22 mouse cellular contexts compared by ENCODE assay signal in the genomic region with DNA sequence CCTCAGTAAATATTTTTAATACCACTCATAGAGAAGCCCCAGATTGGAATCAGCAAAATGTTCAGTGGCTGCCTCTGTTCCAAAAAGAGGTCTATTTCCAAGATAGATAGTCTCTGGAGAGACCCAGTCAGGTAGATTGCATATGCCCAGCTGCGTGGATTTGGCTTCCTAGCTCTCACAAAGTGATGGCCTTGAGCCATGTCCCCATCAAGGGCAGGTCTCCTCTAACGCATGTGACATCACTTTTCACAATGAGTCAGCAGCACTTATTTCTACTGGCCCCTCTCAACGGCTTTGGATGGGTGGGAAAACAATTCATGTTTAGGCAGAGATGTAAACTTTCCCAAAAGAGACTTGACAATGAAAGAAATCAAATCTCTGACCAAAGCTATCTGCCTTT. TPM values are rescaled to one million over a fixed set of nuclear protein-coding genes. Genes with fewer than 3 reads are reported as not detected.
DNase-seq lines count a peak whose midpoint lies in the region; ATAC-seq and TF ChIP-seq lines count a peak whose summit lies in the region.
"Had no signal": no experiment of that assay in that cellular context is flagged by ENCODE, and none has a peak within 500 bp of the region (broad histone marks: within the 10 kb centered on the region; RNA-seq: fewer than 3 reads in every experiment).

No protein-coding gene starts in this region.

- TF ChIP-seq CTCF in lung, adult 2 months (IDR thresholded peaks at IDR 0.05; ENCODE audit: insufficient read depth, low read length), result no peak

- WGBS in lung, adult 2 months, result 53% methylated on average over 3 of the region's 3 CpGs

- no peaks in the 10 kb centered on the region for H3K4me1 ChIP-seq in lung, adult 2 months (ENCODE audit: control insufficient read depth, insufficient read depth, low read length)

- intact Hi-C loops in heart, postnatal 10 days (cut with DNase I), result no loop called here
- intact Hi-C loops in heart, postnatal 25 days (cut with DNase I), result no loop called here

- no peak for ATAC-seq in cerebellum, adult (ENCODE audit: insufficient number of reproducible peaks, low FRiP score, low TSS enrichment)
- ATAC-seq: forebrain, postnatal 0 days; intestine, postnatal 0 days had no signal

- H3K4me3 ChIP-seq in lung, adult 2 months (replicated peaks; ENCODE audit: extremely low read depth, low read depth, low read length), result no peak overlapping the region
- H3K4me3 ChIP-seq: erythroblast, embryonic 14.5 days had no signal

- no peak for TF ChIP-seq POLR2A in lung, adult 2 months (IDR thresholded peaks at IDR 0.05; ENCODE audit: borderline replicate concordance, extremely low read depth, low read depth, low read length)

- DNase-seq in cerebellum, postnatal 10 days, result peak; percentile 34 to 41
- peak; percentile 8 to 30 for DNase-seq in heart, postnatal 10 days
- DNase-seq in heart, postnatal 25 days (ENCODE audit: low spot score), result no peak
- DNase-seq in adrenal gland, postnatal 10 days, result peak; percentile 34
- DNase-seq in thymus, postnatal 4 days, result no peak
- DNase-seq in lung, adult 2 months, result no peak
- DNase-seq: cerebellum, adult 11 months; cerebellum, adult 9-10 months; forebrain, postnatal 0 days; kidney, adult 9 months; kidney, postnatal 10 days; liver; lung, embryonic 14.5 days; lung, postnatal 14 days; midbrain, embryonic 14.5 days; retina, postnatal 1 day; right cerebral cortex, postnatal 25 days; thymus, postnatal 14 days had no signal

RNA-seq across cellular contexts. Expression of a gene that starts 41.3 kb away (rescaled TPM):
- total RNA-seq in heart, postnatal 10 days (2021), result under 1 TPM; 0.17 to 0.20 TPM
- total RNA-seq in heart, postnatal 25 days (2021), result under 1 TPM; 0.16 to 0.17 TPM
- total RNA-seq in adrenal gland, postnatal 10 days (2021), result 10 to 100 TPM in 1 of 2 experiments, 1 to 10 TPM in 1; 5.8 to 10.1 TPM
- polyA plus RNA-seq in lung, adult 2 months (2012; rRNA removed), result 0.18 and 0.36 TPM in 2 replicates
- total RNA-seq: monocyte, adult 5-6 weeks had no signal

Comparison
In these comparisons a context has a peak if more than half of its experiments do, and no peak if none do; other contexts are left out.
1. DNase-seq: peak in cerebellum, postnatal 10 days (2 of 2), heart, postnatal 10 days (2 of 2) and adrenal gland, postnatal 10 days (single experiment); none in heart, postnatal 25 days (single experiment), thymus, postnatal 4 days (single experiment) and lung, adult 2 months (single experiment).
2. RNA of a gene that starts 41.3 kb away (total RNA-seq): 5.8 to 10.1 TPM in adrenal gland, postnatal 10 days; 0.17 to 0.20 TPM in heart, postnatal 10 days and 0.16 to 0.17 TPM in heart, postnatal 25 days; every median in the first group is over 4 times any median in the second.